Mouse (Mus musculus) neural tube, embryonic 12.5 days (tissue): ENCODE measurements around the gene Kcnd2. TPM values are rescaled to one million over a fixed set of nuclear protein-coding genes. Genes with fewer than 3 reads are reported as not detected.

Experiments
- ATAC-seq: fragments of 200-750 bp; cut with Nextera tagmentation; 2 replicates; pipeline ENCODE4 v1.8.0; 2017; ENCODE audit warnings: low read depth, mild to moderate bottlenecking, moderate TSS enrichment, moderate library complexity; ENCODE audit not compliant: low FRiP score
- H3K27ac ChIP-seq: fragments of 300-500 bp; sonication (generic); 2 replicates; pipeline ENCODE4 v1.5.1; 2016
- H3K27me3 ChIP-seq: fragments of 300-500 bp; sonication (generic); replicated peaks from 2 replicates; pipeline ENCODE4 v1.6.1; 2016; ENCODE audit warnings: mild to moderate bottlenecking
- H3K36me3 ChIP-seq: fragments of 300-500 bp; sonication (generic); 2 replicates; pipeline ENCODE4 v1.6.1; 2016; ENCODE audit warnings: mild to moderate bottlenecking
- H3K4me1 ChIP-seq: fragments of 300-500 bp; sonication (generic); 2 replicates; pipeline ENCODE4 v1.6.1; 2016
- H3K4me2 ChIP-seq: fragments of 300-500 bp; sonication (generic); replicated peaks from 2 replicates; pipeline ENCODE4 v1.6.1; 2016; ENCODE audit warnings: mild to moderate bottlenecking
- H3K4me3 ChIP-seq: fragments of 300-500 bp; sonication (generic); 2 replicates; pipeline ENCODE4 v1.5.1; 2016
- H3K9ac ChIP-seq: fragments of 300-500 bp; sonication (generic); 2 replicates; pipeline ENCODE4 v1.6.1; 2016; ENCODE audit warnings: mild to moderate bottlenecking
- H3K9me3 ChIP-seq: fragments of 300-500 bp; sonication (generic); 2 replicates; pipeline ENCODE4 v1.6.1; 2016; ENCODE audit warnings: mild to moderate bottlenecking
- WGBS: fragments of 180-500 bp; shearing (Covaris S2); methylation state at CpG from one replicate; pipeline ENCODE4 v1.1.7; 2016; 5-methylcytosine and 5-hydroxymethylcytosine counted together
- polyA plus RNA-seq: library from polyadenylated mRNA; unstranded; fragments of >200 nt; fragmentation: Nextera tagmentation; extraction: Ambion mirVana; gene quantifications from 2 replicates; pipeline ENCODE4 v1.2.1, GENCODE M21; 2016

Kcnd2 gene
- polyA plus RNA-seq, 1 experiment from 2014 or later = 6.6 TPM

DNA sequence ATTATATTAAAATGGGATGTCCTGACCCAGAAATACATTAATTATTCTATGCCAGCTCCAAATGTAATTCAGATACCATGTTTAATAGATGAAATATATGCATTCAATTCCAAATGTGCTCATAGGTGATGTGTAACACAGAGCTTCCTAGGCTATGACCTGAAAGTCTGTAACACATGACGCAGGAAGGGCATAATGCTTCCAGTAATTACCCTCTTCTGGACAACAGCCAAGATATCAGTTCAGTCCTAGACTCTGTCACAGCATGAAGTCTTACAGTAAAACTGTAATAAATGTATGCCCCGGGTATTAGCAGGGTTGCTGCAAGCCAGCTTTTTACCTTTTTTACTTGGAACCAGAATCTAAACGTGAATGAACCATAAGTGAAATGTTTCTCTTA lies 382.1 kb downstream of the Kcnd2 start:
- Histone ChIP-seq H3K4me2 (no peak overlapping the region), H3K36me3 (no peaks in the 10 kb centered on the region), H3K4me1 (no peaks in the 10 kb centered on the region), H3K9me3 (no peaks in the 10 kb centered on the region), H3K9ac (no peak overlapping the region), H3K27me3 (no peaks in the 10 kb centered on the region), H3K4me3 (no peak overlapping the region), H3K27ac (no peak overlapping the region)
- no peak for ATAC-seq
- 62% methylated on average over 3 of the region's 3 CpGs for WGBS

DNA sequence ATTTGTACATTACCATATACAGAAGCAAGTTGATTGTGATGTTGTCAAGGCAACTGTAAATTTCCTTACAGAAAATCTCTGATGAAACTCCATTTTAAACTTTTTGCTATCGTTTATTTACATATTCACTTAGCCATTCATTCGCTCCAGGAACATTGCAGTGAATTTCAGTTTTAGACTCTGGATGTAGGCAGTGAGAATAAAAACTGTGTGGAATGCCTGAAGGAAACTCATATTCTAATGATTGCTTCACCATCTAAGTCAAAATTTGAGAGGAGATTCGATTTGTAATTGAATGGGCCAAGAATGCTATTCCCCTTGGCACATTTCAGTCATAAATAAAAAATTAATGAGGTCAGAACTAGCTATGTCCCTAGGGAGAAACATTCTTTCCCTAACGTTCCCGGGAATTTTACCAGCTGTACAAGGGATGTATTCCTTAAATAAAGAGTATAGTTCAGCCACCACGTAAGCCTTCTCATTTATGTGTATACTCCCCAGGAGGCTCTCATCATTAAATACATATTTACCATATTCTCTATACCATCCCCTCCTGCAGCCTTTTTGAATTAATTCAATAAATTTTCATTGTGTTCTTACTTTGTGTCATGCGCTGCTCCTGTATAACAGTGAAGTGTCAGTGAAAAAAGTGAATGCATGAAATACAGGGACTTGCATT lies 394.2 kb downstream of the Kcnd2 start:
- ATAC-seq = peak; percentile 33; the same call in 1 of the 2 replicates
- Histone ChIP-seq H3K4me1 (no peaks in the 10 kb centered on the region), H3K27me3 (no peaks in the 10 kb centered on the region), H3K9ac (no peak overlapping the region), H3K27ac (no peak overlapping the region), H3K4me3 (no peak overlapping the region), H3K9me3 (no peaks in the 10 kb centered on the region), H3K36me3 (no peaks in the 10 kb centered on the region), H3K4me2 (no peak overlapping the region)
- 56% methylated on average over 7 of the region's 7 CpGs for WGBS

DNA sequence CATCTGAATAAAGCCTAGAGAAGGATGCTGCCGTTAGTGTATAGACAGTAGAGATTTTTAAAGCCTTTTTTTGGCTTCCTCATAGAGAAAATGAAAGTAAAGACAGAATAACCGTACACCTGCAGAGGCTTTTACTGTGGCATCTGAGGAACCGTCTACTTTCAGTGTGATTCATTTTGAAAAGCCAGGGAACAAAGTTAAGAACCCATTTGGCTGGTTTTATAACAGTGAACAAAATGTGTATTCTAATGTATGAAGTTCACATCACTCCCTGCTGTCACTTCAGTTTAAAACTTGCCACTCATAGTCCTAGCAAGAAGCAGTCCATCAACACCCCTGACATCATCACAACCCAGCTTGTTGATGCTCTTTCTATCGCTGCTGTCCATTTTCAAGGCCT lies 414.7 kb downstream of the Kcnd2 start:
- WGBS = 92% methylated on average over 4 of the region's 4 CpGs
- ATAC-seq = no peak
- no peak overlapping the region for H3K4me3 ChIP-seq

DNA sequence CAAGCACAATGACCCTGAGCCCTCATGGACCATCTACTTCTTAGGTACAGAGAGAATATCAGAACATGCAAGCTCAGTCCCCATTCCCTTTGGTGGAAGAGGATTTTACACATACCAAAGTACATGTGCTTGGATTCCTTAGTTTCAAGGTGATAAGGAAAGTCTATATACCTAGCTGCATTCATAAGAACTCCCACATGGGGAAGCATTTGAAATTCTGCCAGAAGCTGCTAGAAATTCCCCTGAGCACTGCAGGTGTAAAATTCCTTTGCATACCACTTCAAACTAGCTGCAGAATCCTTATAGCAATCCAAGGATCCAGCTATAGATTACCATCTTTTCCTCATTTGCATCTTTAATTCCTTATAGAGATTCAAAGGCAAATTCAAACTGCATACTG lies 440.4 kb downstream of the Kcnd2 start:
- ATAC-seq = no peak
- no peaks in the 10 kb centered on the region for H3K9me3 ChIP-seq

More for the DNA sequence above, 414.7 kb downstream of the Kcnd2 start:
- Histone ChIP-seq H3K9me3 (no peaks in the 10 kb centered on the region), H3K27ac (no peak overlapping the region), H3K9ac (no peak overlapping the region), H3K4me1 (no peaks in the 10 kb centered on the region), H3K4me2 (no peak overlapping the region), H3K27me3 (no peaks in the 10 kb centered on the region), H3K36me3 (no peaks in the 10 kb centered on the region)

DNA sequence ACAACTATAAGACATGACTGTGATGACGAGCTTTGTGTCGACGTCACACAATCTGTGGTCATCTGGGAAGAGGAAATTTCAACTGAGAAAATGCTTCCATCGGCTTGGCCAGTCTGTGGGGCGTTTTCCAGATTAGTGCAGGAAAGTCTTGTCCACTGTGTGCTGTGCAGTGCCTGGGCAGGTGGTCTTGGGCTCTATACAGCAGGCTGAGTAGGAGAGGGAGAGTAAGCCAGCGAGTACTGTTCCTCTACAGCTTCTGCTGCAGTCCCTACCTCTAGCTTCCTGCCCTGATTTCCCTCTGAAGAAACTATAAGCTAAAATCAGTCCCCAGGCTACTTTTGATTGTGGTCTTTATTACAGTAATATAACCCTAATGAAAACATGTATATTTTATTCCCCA lies 448.8 kb downstream of the Kcnd2 start:
- Histone ChIP-seq H3K4me2 (no peak overlapping the region), H3K4me1 (no peaks in the 10 kb centered on the region), H3K27me3 (no peaks in the 10 kb centered on the region), H3K27ac (no peak overlapping the region), H3K9me3 (no peaks in the 10 kb centered on the region), H3K9ac (no peak overlapping the region), H3K4me3 (no peak overlapping the region), H3K36me3 (no peaks in the 10 kb centered on the region)
- no peak for ATAC-seq
- 86% methylated on average over 6 of the region's 6 CpGs for WGBS

More for the DNA sequence above, 440.4 kb downstream of the Kcnd2 start:
- Histone ChIP-seq H3K9ac (no peak overlapping the region), H3K4me1 (no peaks in the 10 kb centered on the region), H3K27me3 (no peaks in the 10 kb centered on the region), H3K4me3 (no peak overlapping the region), H3K4me2 (no peak overlapping the region), H3K27ac (no peak overlapping the region), H3K36me3 (no peaks in the 10 kb centered on the region)

DNA sequence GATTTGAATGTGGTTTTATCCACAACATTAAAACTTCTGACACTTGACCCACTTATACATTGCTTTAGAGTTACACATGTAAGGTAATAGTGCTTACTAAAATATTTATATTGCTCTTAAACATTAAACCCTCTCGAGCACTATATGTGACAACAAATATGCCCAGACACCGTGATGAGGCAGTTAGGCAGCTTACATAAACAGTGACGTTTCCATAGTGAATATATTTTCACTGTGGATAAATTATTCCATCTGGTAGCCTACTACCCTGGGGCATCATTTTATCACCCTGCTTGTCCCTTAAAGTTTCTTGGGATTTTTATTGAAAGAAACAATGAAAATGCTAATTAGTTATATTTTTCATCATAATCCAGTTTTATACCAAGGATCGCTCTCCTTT lies 449.3 kb downstream of the Kcnd2 start:
- Histone ChIP-seq H3K36me3 (no peaks in the 10 kb centered on the region), H3K27ac (no peak overlapping the region), H3K4me2 (no peak overlapping the region), H3K27me3 (no peaks in the 10 kb centered on the region), H3K9ac (no peak overlapping the region), H3K4me3 (no peak overlapping the region), H3K9me3 (no peaks in the 10 kb centered on the region), H3K4me1 (no peaks in the 10 kb centered on the region)
- WGBS = 65% methylated on average over 4 of the region's 4 CpGs
- 0 out of 2 replicates have a peak, but pooled peaks have one; percentile 61 for ATAC-seq

DNA sequence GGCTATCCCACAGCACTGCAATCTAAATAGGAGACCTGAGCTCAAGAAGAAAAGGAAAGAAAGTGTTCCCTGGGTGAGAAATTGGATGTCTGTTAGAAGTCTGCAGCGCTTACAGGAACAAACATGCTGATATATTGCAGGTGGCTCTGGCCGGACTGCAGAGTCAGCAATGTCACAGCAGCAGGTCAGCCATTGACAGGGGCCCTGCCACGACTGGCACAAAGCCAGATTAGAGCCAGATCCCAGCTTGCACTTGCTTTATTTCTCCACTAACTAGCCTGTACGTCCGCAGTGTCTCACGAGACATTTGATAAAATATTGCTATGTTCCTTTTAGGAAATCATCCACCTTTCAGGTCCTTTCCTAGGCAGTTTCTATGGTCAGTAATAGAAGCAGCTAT lies 468.9 kb downstream of the Kcnd2 start:
- H3K4me3 ChIP-seq = no peak overlapping the region
- H3K27me3 ChIP-seq = no peaks in the 10 kb centered on the region
- no peak for ATAC-seq
- 55% methylated on average over 6 of the region's 6 CpGs for WGBS
- H3K4me1 ChIP-seq = no peaks in the 10 kb centered on the region
- no peaks in the 10 kb centered on the region for H3K9me3 ChIP-seq
- no peaks in the 10 kb centered on the region for H3K36me3 ChIP-seq
- no peak overlapping the region for H3K9ac ChIP-seq
- no peak overlapping the region for H3K4me2 ChIP-seq
- H3K27ac ChIP-seq = no peak overlapping the region

DNA sequence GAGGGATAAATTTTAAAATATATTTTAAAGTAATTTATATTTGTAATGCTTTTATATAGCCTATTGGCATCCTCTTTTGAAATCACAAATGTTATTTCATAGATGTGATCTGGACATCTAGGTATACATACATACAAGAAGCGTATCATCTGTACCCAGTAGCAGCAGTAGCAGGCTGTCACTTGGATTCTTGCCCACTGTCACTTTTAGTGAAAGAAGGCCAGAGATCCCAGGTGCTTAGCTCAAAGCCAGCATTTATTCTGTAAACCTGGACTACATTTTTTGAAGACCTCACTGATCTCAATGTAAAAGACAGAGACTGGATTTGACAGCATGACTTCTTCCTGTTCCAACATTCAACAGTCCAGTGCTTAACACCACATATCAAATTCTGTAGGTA lies 471.1 kb downstream of the Kcnd2 start:
- no peak overlapping the region for H3K4me2 ChIP-seq
- H3K36me3 ChIP-seq = no peaks in the 10 kb centered on the region
- H3K27ac ChIP-seq = no peak overlapping the region
- ATAC-seq = no peak
- no peak overlapping the region for H3K4me3 ChIP-seq
- 100% methylated on average over 1 of the region's 1 CpGs for WGBS
- no peaks in the 10 kb centered on the region for H3K4me1 ChIP-seq
- H3K27me3 ChIP-seq = no peaks in the 10 kb centered on the region
- no peak overlapping the region for H3K9ac ChIP-seq
- no peaks in the 10 kb centered on the region for H3K9me3 ChIP-seq

DNA sequence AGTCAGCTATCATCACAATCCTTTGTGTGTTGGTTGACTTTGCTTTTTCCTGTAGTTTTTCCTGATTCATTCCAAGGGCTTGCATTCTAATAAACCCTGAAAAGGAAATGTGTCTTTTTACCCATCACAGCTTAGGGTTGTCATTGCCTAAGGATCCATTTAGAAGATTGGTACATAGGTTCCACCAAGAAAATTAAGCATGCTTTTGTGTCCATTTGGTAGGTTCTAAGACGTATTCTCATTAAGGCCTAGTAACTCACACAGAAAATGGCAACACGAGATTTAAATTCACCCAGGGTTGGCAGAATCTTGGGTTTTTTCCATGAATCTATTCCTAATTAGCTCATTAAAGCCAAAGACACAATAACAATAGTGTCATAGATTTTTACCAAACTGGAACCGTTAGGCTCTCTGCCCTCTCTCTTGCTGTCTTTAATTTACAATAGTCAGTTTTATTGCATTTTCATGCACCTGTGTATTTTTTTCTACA lies 477.6 kb downstream of the Kcnd2 start:
- no peak for ATAC-seq
- H3K27me3 ChIP-seq = no peaks in the 10 kb centered on the region
- no peaks in the 10 kb centered on the region for H3K36me3 ChIP-seq
- no peaks in the 10 kb centered on the region for H3K4me1 ChIP-seq
- WGBS = 83% methylated on average over 3 of the region's 3 CpGs
- no peak overlapping the region for H3K4me3 ChIP-seq
- H3K9ac ChIP-seq = no peak overlapping the region
- no peaks in the 10 kb centered on the region for H3K9me3 ChIP-seq
- no peak overlapping the region for H3K27ac ChIP-seq
- H3K4me2 ChIP-seq = no peak overlapping the region

DNA sequence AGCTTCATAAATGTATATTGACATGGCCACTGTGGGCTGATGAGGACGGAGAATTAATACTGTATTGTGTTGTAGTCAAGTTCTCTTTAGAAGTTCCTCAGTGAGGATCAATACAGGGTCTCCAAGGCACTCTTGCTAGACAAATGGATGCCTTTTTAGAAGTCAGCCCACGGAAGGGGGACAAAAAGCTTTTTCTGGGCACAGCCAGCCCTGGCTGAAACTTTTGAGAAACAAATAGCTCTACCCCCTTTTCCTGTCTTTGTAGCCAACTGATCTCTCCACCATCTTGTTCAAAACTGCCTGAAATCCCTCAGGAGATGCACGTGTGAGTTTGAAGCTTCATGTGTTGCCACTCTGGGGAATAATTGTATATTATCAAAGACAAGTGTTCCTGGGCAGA lies 482.3 kb downstream of the Kcnd2 start:
- Histone ChIP-seq H3K9ac (no peak overlapping the region), H3K9me3 (no peaks in the 10 kb centered on the region), H3K4me3 (no peak overlapping the region), H3K4me1 (no peaks in the 10 kb centered on the region), H3K36me3 (no peaks in the 10 kb centered on the region), H3K27me3 (no peaks in the 10 kb centered on the region), H3K4me2 (no peak overlapping the region), H3K27ac (no peak overlapping the region)
- ATAC-seq = no peak
- 75% methylated on average over 3 of the region's 3 CpGs for WGBS

DNA sequence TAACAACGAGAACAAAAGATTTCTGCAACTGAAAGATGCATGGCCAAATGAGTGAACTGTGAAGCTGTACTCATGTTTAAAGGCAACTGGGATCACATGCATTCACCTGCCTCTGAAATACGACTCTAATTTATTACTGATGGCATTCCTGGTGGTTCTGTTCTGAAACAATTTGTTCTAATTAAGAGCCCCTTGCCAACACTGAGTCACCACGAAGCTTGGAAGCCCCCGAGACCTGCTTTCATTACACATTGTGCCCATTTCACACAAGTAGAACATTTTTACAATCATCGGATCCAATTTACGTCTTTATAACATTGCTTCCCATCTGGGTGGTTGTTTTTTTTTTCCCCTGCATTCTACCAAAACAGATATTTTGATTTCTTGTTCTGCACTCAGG lies 485.8 kb downstream of the Kcnd2 start:
- no peak for ATAC-seq
- WGBS = 71% methylated on average over 6 of the region's 6 CpGs
- H3K4me2 ChIP-seq = no peak overlapping the region

DNA sequence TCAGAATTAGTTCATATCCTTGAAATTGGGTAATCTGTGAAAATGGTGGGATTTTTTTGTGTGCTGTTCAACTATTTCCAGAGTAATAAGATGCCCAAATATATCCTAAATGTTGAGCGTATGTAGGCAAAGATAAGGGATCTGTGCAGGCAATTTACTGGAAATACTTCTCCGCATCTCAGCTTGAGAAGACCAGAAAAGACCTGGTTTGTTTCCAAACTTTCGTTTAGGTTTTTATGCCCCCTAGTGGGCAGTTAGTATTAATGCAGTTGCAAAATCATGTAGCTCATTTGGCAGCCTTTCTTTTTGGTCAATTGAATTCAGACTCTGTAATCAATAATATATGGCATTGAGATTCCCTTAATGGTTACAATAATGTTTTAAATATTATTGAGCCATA lies 493.9 kb downstream of the Kcnd2 start:
- ATAC-seq = no peak
- Histone ChIP-seq H3K9ac (no peak overlapping the region), H3K27me3 (no peaks in the 10 kb centered on the region), H3K36me3 (no peaks in the 10 kb centered on the region), H3K4me1 (no peaks in the 10 kb centered on the region), H3K9me3 (no peaks in the 10 kb centered on the region), H3K27ac (no peak overlapping the region), H3K4me3 (no peak overlapping the region), H3K4me2 (no peak overlapping the region)
- 30% methylated on average over 3 of the region's 3 CpGs for WGBS

More for the DNA sequence above, 485.8 kb downstream of the Kcnd2 start:
- no peak overlapping the region for H3K4me3 ChIP-seq
- H3K27me3 ChIP-seq = no peaks in the 10 kb centered on the region
- H3K27ac ChIP-seq = no peak overlapping the region
- no peaks in the 10 kb centered on the region for H3K9me3 ChIP-seq
- no peaks in the 10 kb centered on the region for H3K4me1 ChIP-seq
- H3K9ac ChIP-seq = no peak overlapping the region
- no peaks in the 10 kb centered on the region for H3K36me3 ChIP-seq

DNA sequence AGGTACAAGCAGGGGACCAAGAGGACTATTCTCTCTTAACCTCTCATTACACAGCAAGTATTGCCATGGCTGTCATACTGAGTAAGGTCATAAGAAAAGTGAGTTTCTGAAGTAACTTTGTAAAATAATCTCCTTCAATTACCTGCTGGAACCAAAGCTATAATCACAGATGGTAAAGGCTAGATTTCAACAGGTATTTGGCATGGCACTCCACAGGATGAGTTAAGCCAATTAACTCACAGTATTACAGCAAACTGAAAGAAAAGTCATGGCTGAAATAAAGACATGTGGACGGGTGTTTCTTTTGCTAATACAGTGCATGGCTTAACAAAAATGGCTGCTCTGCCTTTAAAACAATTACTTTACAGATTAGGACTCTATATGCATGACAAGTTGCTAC lies 503.8 kb downstream of the Kcnd2 start:
- Histone ChIP-seq H3K9me3 (no peaks in the 10 kb centered on the region), H3K4me3 (no peak overlapping the region), H3K4me2 (no peak overlapping the region), H3K36me3 (no peaks in the 10 kb centered on the region), H3K27ac (no peak overlapping the region), H3K4me1 (no peaks in the 10 kb centered on the region), H3K9ac (no peak overlapping the region), H3K27me3 (no peaks in the 10 kb centered on the region)
- no peak for ATAC-seq
- WGBS = 83% methylated on average over 1 of the region's 1 CpGs
